Mouse (Mus musculus): ENCODE measurements at regions not wholly inside any gene's neighbourhood (a gene's known extent, or its start where the extent isn't known, plus 50 kb on each side); places are given as distances from the start of the nearest gene placed in this dataset.

- Histone ChIP-seq H3K27ac (ENCODE audit: low read length) (no peak overlapping the region), H3K4me3 (ENCODE audit: low read depth, low read length) (no peak overlapping the region), H3K9me3 (replicated peaks; ENCODE audit: control insufficient read depth, low read length, poor library complexity, severe bottlenecking) (no peaks in the 10 kb centered on the region), H3K4me1 (ENCODE audit: control insufficient read depth, insufficient read depth, low read length) (no peaks in the 10 kb centered on the region), H3K9ac (ENCODE audit: low read depth, low read length) (no peak overlapping the region), H3K36me3 (ENCODE audit: control insufficient read depth, insufficient read depth, low read length) (no peaks in the 10 kb centered on the region), H3K27me3 (ENCODE audit: control insufficient read depth, insufficient read depth, low read depth, low read length) (no peaks in the 10 kb centered on the region), H3K4me2 (ENCODE audit: low read length) (no peak overlapping the region)
- ATAC-seq: no peak
- WGBS: 12% methylated on average over 4 of the region's 4 CpGs
Observed at GRCm38 (mm10) chr9:52425413-52425812, 254.2 kb downstream of the AI593442 start.

DNA sequence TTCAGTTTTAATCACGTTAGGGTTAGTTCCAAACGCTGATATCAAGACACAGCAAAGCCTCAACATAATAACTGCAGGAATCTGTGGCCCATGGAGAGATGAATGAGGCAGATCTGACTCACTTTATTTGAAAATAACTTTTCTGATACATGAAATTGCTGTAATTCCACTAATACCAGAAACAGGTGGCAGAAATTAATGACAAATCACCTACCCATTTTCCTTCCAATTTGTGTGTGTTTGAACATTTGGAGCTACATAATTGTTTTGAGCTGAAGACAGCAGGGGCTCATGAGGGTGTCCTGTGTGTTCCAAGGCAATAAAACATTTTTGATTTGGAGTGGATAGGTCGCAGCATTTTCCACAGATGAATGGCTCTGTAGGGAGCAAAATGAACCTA lies 254.2 kb upstream of the Zc3h12c start:
- no peak for ATAC-seq
- H3K9ac ChIP-seq (ENCODE audit: low read depth, low read length): no peak overlapping the region
- 64% methylated on average over 3 of the region's 3 CpGs for WGBS
- H3K9me3 ChIP-seq (replicated peaks; ENCODE audit: control insufficient read depth, low read length, poor library complexity, severe bottlenecking): no peaks in the 10 kb centered on the region
- no peaks in the 10 kb centered on the region for H3K4me1 ChIP-seq (ENCODE audit: control insufficient read depth, insufficient read depth, low read length)
- H3K4me3 ChIP-seq (ENCODE audit: low read depth, low read length): no peak overlapping the region
- no peak overlapping the region for H3K4me2 ChIP-seq (ENCODE audit: low read length)
- no peaks in the 10 kb centered on the region for H3K27me3 ChIP-seq (ENCODE audit: control insufficient read depth, insufficient read depth, low read depth, low read length)
- no peak overlapping the region for H3K27ac ChIP-seq (ENCODE audit: low read length)
- H3K36me3 ChIP-seq (ENCODE audit: control insufficient read depth, insufficient read depth, low read length): no peaks in the 10 kb centered on the region

DNA sequence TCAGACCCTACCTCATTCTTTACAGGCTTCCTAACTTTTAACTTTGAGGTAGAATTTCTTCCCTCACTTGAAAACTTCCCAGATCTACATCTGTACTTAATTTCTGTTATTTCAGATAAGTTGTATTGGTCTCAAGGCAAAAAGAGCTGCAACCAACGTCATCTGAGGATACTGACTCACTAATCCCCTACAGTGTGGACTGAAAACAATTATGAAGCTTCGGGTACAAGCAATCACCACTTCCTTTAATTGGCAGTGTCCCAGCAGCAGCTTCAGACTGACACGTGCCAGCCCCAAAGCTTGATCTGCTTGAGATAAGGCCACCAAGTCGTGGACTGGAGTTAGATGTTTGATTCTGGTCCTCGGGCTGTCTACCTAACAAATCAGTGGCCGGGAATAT lies 247.3 kb upstream of the Zc3h12c start:
- H3K36me3 ChIP-seq (ENCODE audit: control insufficient read depth, insufficient read depth, low read length): no peaks in the 10 kb centered on the region
- H3K27me3 ChIP-seq (ENCODE audit: control insufficient read depth, insufficient read depth, low read depth, low read length): no peaks in the 10 kb centered on the region
- H3K27ac ChIP-seq (ENCODE audit: low read length): no peak overlapping the region
- 57% methylated on average over 6 of the region's 6 CpGs for WGBS
- H3K4me2 ChIP-seq (ENCODE audit: low read length): no peak overlapping the region
- no peak overlapping the region for H3K9ac ChIP-seq (ENCODE audit: low read depth, low read length)
- no peak for ATAC-seq
- no peaks in the 10 kb centered on the region for H3K9me3 ChIP-seq (replicated peaks; ENCODE audit: control insufficient read depth, low read length, poor library complexity, severe bottlenecking)
- H3K4me1 ChIP-seq (ENCODE audit: control insufficient read depth, insufficient read depth, low read length): no peaks in the 10 kb centered on the region
- H3K4me3 ChIP-seq (ENCODE audit: low read depth, low read length): no peak overlapping the region

GRCm38 (mm10) chr9:52407841-52408240 lies 239.5 kb upstream of the Zc3h12c start:
- no peaks in the 10 kb centered on the region for H3K36me3 ChIP-seq (ENCODE audit: control insufficient read depth, insufficient read depth, low read length)
- no peaks in the 10 kb centered on the region for H3K27me3 ChIP-seq (ENCODE audit: control insufficient read depth, insufficient read depth, low read depth, low read length)
- WGBS: 93% methylated on average over 6 of the region's 6 CpGs
- no peak overlapping the region for H3K4me2 ChIP-seq (ENCODE audit: low read length)
- no peaks in the 10 kb centered on the region for H3K4me1 ChIP-seq (ENCODE audit: control insufficient read depth, insufficient read depth, low read length)
- H3K27ac ChIP-seq (ENCODE audit: low read length): no peak overlapping the region
- no peak overlapping the region for H3K9ac ChIP-seq (ENCODE audit: low read depth, low read length)
- no peak overlapping the region for H3K4me3 ChIP-seq (ENCODE audit: low read depth, low read length)
- H3K9me3 ChIP-seq (replicated peaks; ENCODE audit: control insufficient read depth, low read length, poor library complexity, severe bottlenecking): no peaks in the 10 kb centered on the region; the same call in 1 of the 2 replicates
- no peak for ATAC-seq

DNA sequence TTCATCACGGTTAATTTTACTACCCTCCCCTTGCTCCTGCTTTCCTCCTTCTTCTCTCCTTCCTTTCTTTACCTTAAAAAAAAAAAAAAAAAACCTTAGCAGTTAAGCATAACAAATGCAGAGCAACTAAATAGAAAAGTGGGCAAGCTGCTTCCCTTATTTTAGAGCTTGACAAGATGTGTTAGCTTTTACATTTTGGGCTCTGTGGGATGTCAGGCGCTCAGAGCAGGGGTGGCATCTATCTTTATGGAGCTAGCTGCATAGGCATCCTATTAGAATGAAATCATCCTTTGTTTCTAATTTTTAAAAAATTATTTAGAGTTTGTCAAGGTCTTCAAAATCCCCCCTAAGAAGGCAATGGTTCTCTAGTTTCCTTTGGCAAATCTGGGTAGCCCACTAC lies 234.1 kb upstream of the Zc3h12c start:
- 76% methylated on average over 2 of the region's 2 CpGs for WGBS
- Histone ChIP-seq H3K27me3 (ENCODE audit: control insufficient read depth, insufficient read depth, low read depth, low read length) (no peaks in the 10 kb centered on the region), H3K4me3 (ENCODE audit: low read depth, low read length) (no peak overlapping the region), H3K9ac (ENCODE audit: low read depth, low read length) (no peak overlapping the region), H3K27ac (ENCODE audit: low read length) (no peak overlapping the region), H3K4me1 (ENCODE audit: control insufficient read depth, insufficient read depth, low read length) (no peaks in the 10 kb centered on the region), H3K36me3 (ENCODE audit: control insufficient read depth, insufficient read depth, low read length) (no peaks in the 10 kb centered on the region), H3K9me3 (replicated peaks; ENCODE audit: control insufficient read depth, low read length, poor library complexity, severe bottlenecking) (no peaks in the 10 kb centered on the region; the same call in 1 of the 2 replicates), H3K4me2 (ENCODE audit: low read length) (no peak overlapping the region)
- ATAC-seq: no peak

- Histone ChIP-seq H3K9me3 (replicated peaks; ENCODE audit: control insufficient read depth, low read length, poor library complexity, severe bottlenecking) (no peaks in the 10 kb centered on the region), H3K4me2 (ENCODE audit: low read length) (no peak overlapping the region), H3K27ac (ENCODE audit: low read length) (no peak overlapping the region), H3K36me3 (ENCODE audit: control insufficient read depth, insufficient read depth, low read length) (no peaks in the 10 kb centered on the region), H3K9ac (ENCODE audit: low read depth, low read length) (no peak overlapping the region), H3K4me3 (ENCODE audit: low read depth, low read length) (no peak overlapping the region), H3K4me1 (ENCODE audit: control insufficient read depth, insufficient read depth, low read length) (no peaks in the 10 kb centered on the region), H3K27me3 (ENCODE audit: control insufficient read depth, insufficient read depth, low read depth, low read length) (no peaks in the 10 kb centered on the region)
- ATAC-seq: no peak
- 64% methylated on average over 2 of the region's 2 CpGs for WGBS
Observed at GRCm38 (mm10) chr9:52379031-52379430, 210.7 kb upstream of the Zc3h12c start.

DNA sequence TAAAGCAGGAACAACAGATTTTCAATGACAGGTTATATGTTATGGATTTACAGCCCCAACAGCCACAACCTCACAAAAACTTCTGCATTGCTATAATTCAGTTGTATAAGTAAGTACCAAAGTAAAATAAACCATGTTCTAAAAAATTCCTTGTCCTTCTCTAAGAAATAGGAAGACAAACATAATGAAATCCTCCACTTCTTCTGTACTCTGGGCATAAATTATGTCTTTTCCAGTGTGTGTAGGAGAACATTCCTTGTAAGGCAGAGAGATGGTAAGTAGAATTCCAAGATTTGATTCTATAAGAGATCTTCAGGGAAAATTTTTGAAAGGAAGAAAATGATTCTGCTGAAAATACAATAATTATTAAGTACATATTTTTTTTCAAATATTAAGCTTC lies 209.4 kb upstream of the Zc3h12c start:
- no peak for ATAC-seq
- no peak overlapping the region for H3K4me3 ChIP-seq (ENCODE audit: low read depth, low read length)
- no peak overlapping the region for H3K4me2 ChIP-seq (ENCODE audit: low read length)
- no peaks in the 10 kb centered on the region for H3K9me3 ChIP-seq (replicated peaks; ENCODE audit: control insufficient read depth, low read length, poor library complexity, severe bottlenecking)
- no peak overlapping the region for H3K9ac ChIP-seq (ENCODE audit: low read depth, low read length)
- no peak overlapping the region for H3K27ac ChIP-seq (ENCODE audit: low read length)
- H3K4me1 ChIP-seq (ENCODE audit: control insufficient read depth, insufficient read depth, low read length): no peaks in the 10 kb centered on the region
- no peaks in the 10 kb centered on the region for H3K36me3 ChIP-seq (ENCODE audit: control insufficient read depth, insufficient read depth, low read length)
- no peaks in the 10 kb centered on the region for H3K27me3 ChIP-seq (ENCODE audit: control insufficient read depth, insufficient read depth, low read depth, low read length)

DNA sequence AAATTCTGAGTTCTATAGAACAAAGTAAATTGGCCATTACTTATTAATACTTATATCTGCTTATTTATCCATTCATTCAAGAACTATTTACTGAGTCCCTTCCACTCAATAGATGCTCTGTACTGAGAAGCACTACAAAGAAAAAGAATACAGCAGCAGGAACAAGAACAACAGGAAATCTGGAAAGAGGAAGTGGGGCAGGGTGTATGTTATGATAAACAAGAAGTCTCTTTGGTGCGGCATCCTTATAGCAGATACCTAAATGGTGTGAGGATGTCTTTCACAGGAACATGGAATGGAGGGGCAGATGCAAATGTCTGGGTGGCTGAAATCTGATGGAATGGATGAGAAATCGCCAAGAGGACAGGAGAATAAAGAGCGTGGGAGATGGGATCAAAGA lies 208.5 kb upstream of the Zc3h12c start:
- no peak for ATAC-seq
- 93% methylated on average over 3 of the region's 3 CpGs for WGBS
- Histone ChIP-seq H3K27me3 (ENCODE audit: control insufficient read depth, insufficient read depth, low read depth, low read length) (no peaks in the 10 kb centered on the region), H3K9me3 (replicated peaks; ENCODE audit: control insufficient read depth, low read length, poor library complexity, severe bottlenecking) (no peaks in the 10 kb centered on the region), H3K4me2 (ENCODE audit: low read length) (no peak overlapping the region), H3K4me3 (ENCODE audit: low read depth, low read length) (no peak overlapping the region), H3K36me3 (ENCODE audit: control insufficient read depth, insufficient read depth, low read length) (no peaks in the 10 kb centered on the region), H3K9ac (ENCODE audit: low read depth, low read length) (no peak overlapping the region), H3K4me1 (ENCODE audit: control insufficient read depth, insufficient read depth, low read length) (no peaks in the 10 kb centered on the region), H3K27ac (ENCODE audit: low read length) (no peak overlapping the region)

- Histone ChIP-seq H3K27me3 (ENCODE audit: control insufficient read depth, insufficient read depth, low read depth, low read length) (no peaks in the 10 kb centered on the region), H3K36me3 (ENCODE audit: control insufficient read depth, insufficient read depth, low read length) (no peaks in the 10 kb centered on the region), H3K4me3 (ENCODE audit: low read depth, low read length) (no peak overlapping the region), H3K9ac (ENCODE audit: low read depth, low read length) (no peak overlapping the region), H3K9me3 (replicated peaks; ENCODE audit: control insufficient read depth, low read length, poor library complexity, severe bottlenecking) (no peaks in the 10 kb centered on the region), H3K4me1 (ENCODE audit: control insufficient read depth, insufficient read depth, low read length) (no peaks in the 10 kb centered on the region; the same call in 1 of the 2 replicates), H3K27ac (ENCODE audit: low read length) (no peak overlapping the region), H3K4me2 (ENCODE audit: low read length) (no peak overlapping the region)
- no peak for ATAC-seq
- 97% methylated on average over 1 of the region's 1 CpGs for WGBS
Observed at GRCm38 (mm10) chr9:52371296-52371695, 202.9 kb upstream of the Zc3h12c start.

DNA sequence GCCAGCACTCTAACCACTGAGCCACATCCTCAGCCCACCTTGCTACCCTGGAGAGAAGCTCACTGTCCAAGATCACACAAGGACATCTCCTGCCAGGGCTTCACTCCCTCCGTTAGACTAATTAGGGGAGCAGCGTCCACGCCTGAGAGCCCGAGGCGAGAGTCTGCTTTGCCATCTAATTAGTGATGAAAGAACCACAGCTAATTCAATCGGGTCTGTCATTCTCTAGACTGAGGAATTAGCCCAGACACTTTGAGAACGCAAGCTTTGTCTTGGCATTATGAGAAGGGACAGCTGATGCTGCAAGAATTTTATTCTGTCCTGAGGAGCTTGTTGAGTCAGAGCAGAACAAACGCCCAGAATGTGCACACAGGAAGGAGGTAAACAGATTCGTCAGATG lies 200.5 kb upstream of the Zc3h12c start:
- no peak overlapping the region for H3K27ac ChIP-seq (ENCODE audit: low read length)

More for the DNA sequence above, 200.5 kb upstream of the Zc3h12c start:
- Histone ChIP-seq H3K4me3 (ENCODE audit: low read depth, low read length) (no peak overlapping the region), H3K9me3 (replicated peaks; ENCODE audit: control insufficient read depth, low read length, poor library complexity, severe bottlenecking) (no peaks in the 10 kb centered on the region), H3K4me1 (ENCODE audit: control insufficient read depth, insufficient read depth, low read length) (no peaks in the 10 kb centered on the region; the same call in 1 of the 2 replicates), H3K36me3 (ENCODE audit: control insufficient read depth, insufficient read depth, low read length) (no peaks in the 10 kb centered on the region), H3K27me3 (ENCODE audit: control insufficient read depth, insufficient read depth, low read depth, low read length) (no peaks in the 10 kb centered on the region), H3K4me2 (ENCODE audit: low read length) (no peak overlapping the region), H3K9ac (ENCODE audit: low read depth, low read length) (no peak overlapping the region)
- WGBS: 15% methylated on average over 9 of the region's 9 CpGs
- peak; percentile 48; the same call in 1 of the 2 replicates for ATAC-seq
